Mouse (Mus musculus): ENCODE measurements at regions not wholly inside any gene's neighbourhood (a gene's known extent, or its start where the extent isn't known, plus 50 kb on each side); places are given as distances from the start of the nearest gene placed in this dataset.

DNA sequence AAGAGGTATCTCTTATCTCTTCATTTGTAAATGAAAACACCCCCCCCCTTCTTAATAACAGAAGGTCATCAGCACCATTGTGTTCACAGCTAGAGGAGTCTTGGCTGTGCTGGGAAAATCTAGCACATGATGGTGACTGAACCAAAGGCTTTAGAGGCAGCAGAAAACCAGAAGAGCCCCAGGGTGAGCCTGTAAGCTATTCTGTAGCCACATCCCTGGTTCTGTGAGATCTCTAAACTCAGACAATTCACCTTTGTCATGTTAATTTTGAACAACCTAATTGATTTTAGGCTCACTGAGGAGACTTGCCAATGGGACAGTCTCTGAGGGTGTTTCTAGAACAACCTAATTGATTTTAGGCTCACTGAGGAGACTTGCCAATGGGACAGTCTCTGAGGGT lies 201.4 kb downstream of the Emp1 start:
- Histone ChIP-seq H3K27ac (replicated peaks) (no peak overlapping the region), H3K4me3 (no peak overlapping the region), H3K27me3 (no peaks in the 10 kb centered on the region), H3K36me3 (no peaks in the 10 kb centered on the region), H3K4me2 (replicated peaks) (no peak overlapping the region), H3K4me1 (peaks cover 24% of the 10 kb centered on the region), H3K9ac (replicated peaks) (no peak overlapping the region), H3K9me3 (no peaks in the 10 kb centered on the region)
- no peak for ATAC-seq (replicated peaks)

DNA sequence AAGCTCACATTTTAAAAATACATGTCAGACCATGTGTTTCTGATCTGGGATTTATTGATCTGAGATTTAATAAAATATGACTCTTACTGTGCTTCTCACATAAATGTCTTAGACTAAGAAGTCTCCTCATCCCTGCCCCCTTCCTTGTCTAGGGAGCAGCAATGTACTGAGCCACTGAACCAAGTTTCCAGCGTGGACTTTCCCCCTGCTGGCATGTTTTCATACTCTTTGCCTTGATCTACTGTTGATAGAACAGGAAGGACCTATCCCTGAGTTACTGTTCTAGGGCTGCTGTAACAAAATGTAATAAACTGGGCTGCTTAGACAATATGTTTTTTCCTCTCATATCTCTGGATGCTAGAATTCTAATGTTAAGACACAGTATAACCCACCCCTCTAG lies 206.7 kb downstream of the Emp1 start:
- Histone ChIP-seq H3K27me3 (no peaks in the 10 kb centered on the region), H3K9ac (replicated peaks) (no peak overlapping the region), H3K27ac (replicated peaks) (no peak overlapping the region), H3K4me2 (replicated peaks) (no peak overlapping the region), H3K4me1 (no peaks in the 10 kb centered on the region), H3K36me3 (no peaks in the 10 kb centered on the region), H3K9me3 (no peaks in the 10 kb centered on the region), H3K4me3 (no peak overlapping the region)
- 70% methylated on average over 1 of the region's 1 CpGs for WGBS
- ATAC-seq (replicated peaks) = no peak

DNA sequence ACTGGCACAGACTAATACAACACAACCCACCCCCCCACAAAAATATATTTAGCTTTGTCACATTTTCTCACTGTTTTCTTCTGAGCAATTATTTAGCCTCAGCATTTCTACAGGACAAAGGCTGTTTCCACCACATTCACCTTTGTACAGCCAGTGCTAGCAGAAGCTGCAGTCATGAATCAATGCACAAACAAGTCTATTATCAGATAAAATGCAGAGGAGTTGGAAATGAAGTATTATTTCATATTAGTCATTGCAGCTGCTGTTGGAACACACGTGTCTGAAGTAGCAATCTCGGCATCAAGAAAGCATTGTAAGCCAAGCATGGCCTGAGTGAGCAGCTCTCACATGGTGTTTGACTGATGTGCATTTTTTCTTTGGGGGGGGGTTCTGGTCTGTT lies 212.9 kb downstream of the Emp1 start:
- Histone ChIP-seq H3K36me3 (no peaks in the 10 kb centered on the region), H3K9me3 (no peaks in the 10 kb centered on the region), H3K9ac (replicated peaks) (no peak overlapping the region), H3K4me2 (replicated peaks) (no peak overlapping the region), H3K4me3 (no peak overlapping the region), H3K4me1 (no peaks in the 10 kb centered on the region; the same call in 1 of the 2 replicates), H3K27me3 (no peaks in the 10 kb centered on the region), H3K27ac (replicated peaks) (no peak overlapping the region)
- WGBS = 75% methylated on average over 2 of the region's 2 CpGs
- no peak for ATAC-seq (replicated peaks)

DNA sequence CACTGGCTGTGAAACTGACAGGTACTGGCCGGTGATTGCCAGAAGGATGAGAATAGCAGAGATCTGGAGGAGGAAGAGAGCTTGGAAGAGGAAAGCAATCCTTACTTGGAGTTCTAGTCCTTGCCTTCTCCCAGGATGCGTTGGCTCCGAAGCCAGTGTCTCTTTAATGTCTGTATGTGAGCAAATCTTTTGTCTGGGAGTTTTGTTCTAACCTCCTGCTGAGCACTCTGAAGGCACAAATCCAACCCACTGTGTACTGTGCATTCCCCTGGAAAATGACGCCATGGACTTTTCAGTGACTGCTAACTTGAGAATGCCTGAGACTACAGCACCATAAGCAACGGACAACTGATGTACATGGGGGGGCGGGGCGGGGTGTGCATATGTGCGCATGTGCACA lies 216.4 kb downstream of the Emp1 start:
- WGBS = 52% methylated on average over 8 of the region's 8 CpGs
- Histone ChIP-seq H3K27me3 (no peaks in the 10 kb centered on the region), H3K4me2 (replicated peaks) (no peak overlapping the region), H3K4me1 (peaks cover 2% of the 10 kb centered on the region; the same call in 1 of the 2 replicates), H3K36me3 (no peaks in the 10 kb centered on the region), H3K27ac (replicated peaks) (no peak overlapping the region), H3K9ac (replicated peaks) (no peak overlapping the region), H3K4me3 (no peak overlapping the region), H3K9me3 (no peaks in the 10 kb centered on the region)
- no peak for ATAC-seq (replicated peaks)

DNA sequence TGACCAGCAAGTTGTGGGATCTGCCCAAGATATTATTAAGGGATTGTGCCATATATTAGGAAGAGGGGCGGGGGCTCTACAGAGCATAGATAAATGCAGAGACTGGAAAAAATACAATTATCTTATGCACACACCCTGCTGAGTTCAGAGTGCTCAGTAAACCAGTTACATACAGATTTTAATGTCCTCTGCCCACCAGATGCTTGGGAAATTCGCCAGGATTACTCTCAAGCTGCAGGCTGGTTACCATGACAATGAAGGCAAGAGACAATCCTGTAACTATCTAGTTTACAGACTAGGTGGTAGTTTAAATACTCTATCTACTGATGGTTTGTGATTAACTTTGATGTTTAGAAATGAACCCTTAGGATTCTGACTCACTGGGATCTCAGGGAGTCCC lies 220.2 kb downstream of the Emp1 start:
- no peak for ATAC-seq (replicated peaks)

DNA sequence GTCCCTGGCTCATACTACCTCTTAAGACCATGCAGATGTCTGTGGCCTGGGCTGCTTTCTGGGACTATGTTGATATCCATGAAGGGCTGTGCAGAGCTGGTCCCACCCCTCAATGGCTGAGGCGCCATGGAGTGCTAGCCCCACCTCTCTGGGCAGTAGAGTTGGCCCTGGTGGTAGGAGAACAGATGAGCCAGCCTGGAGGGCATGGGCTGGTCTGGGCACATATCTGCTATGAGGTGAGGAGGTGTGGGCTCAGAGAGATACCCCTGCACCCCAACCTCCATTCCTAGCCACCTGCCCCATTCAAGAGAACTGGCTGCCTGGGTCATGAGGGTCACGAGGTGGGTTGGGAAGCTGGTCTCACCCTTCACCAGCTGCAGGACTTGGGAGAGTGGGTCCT lies 222.4 kb downstream of the Emp1 start:
- H3K4me1 ChIP-seq = 0 out of 2 replicates have a peak, but pooled peaks cover 2% of the 10 kb centered on the region
- no peak overlapping the region for H3K27ac ChIP-seq (replicated peaks)
- no peak overlapping the region for H3K4me3 ChIP-seq
- no peaks in the 10 kb centered on the region for H3K27me3 ChIP-seq
- H3K4me2 ChIP-seq (replicated peaks) = no peak overlapping the region
- ATAC-seq (replicated peaks) = no peak
- WGBS = 89% methylated on average over 2 of the region's 2 CpGs
- no peak overlapping the region for H3K9ac ChIP-seq (replicated peaks)
- no peaks in the 10 kb centered on the region for H3K36me3 ChIP-seq
- H3K9me3 ChIP-seq = no peaks in the 10 kb centered on the region

More for the DNA sequence above, 220.2 kb downstream of the Emp1 start:
- no peak overlapping the region for H3K4me3 ChIP-seq
- H3K27ac ChIP-seq (replicated peaks) = no peak overlapping the region
- peaks cover 2% of the 10 kb centered on the region; the same call in 1 of the 2 replicates for H3K4me1 ChIP-seq
- no peaks in the 10 kb centered on the region for H3K9me3 ChIP-seq
- no peaks in the 10 kb centered on the region for H3K36me3 ChIP-seq
- no peak overlapping the region for H3K4me2 ChIP-seq (replicated peaks)
- WGBS = 53% methylated on average over 2 of the region's 2 CpGs
- no peaks in the 10 kb centered on the region for H3K27me3 ChIP-seq
- no peak overlapping the region for H3K9ac ChIP-seq (replicated peaks)

DNA sequence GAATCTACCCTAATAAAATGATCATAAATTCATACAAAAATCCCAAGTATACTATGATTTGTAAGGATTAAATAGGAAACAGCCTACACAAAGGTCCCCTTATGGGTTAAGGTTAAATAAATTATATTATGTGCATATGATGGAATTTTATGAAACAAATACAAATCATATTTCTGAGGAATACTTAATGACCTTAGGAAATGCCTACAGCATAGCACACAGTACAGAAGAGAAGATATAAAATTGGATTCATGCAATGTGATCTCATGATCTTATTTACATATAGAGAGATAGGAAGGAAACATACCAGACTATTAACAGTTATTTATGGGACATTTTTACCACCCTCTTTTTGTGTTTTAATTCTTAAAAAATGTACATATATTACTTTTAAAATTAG lies 227.7 kb downstream of the Emp1 start:
- Histone ChIP-seq H3K9me3 (no peaks in the 10 kb centered on the region), H3K9ac (replicated peaks) (no peak overlapping the region), H3K27ac (replicated peaks) (no peak overlapping the region), H3K4me1 (no peaks in the 10 kb centered on the region), H3K27me3 (no peaks in the 10 kb centered on the region), H3K4me3 (no peak overlapping the region), H3K4me2 (replicated peaks) (no peak overlapping the region), H3K36me3 (no peaks in the 10 kb centered on the region)
- no peak for ATAC-seq (replicated peaks)

DNA sequence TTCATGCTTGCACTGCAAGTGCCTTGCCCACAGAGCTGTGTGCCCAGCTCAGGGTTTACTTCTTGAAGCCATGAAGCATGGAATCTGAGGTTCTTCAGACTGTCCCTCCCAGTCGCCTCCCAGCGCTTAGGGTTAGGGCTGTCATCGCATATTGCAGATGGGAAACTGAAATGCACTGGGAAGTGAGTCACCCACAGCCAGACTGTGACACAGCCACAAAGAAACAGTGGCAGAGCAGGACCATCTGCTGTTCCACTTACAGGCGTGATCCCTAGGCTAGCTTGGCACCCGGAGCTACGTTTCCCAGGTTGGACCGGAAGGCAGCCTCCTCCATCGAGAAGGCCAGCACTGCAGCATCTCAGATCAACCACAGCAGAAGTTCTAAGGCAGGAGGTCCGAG lies 228.7 kb downstream of the Emp1 start:
- no peak for ATAC-seq (replicated peaks)
- Histone ChIP-seq H3K27me3 (no peaks in the 10 kb centered on the region), H3K36me3 (no peaks in the 10 kb centered on the region), H3K27ac (replicated peaks) (no peak overlapping the region), H3K4me3 (no peak overlapping the region), H3K9me3 (no peaks in the 10 kb centered on the region), H3K4me1 (no peaks in the 10 kb centered on the region), H3K9ac (replicated peaks) (no peak overlapping the region), H3K4me2 (replicated peaks) (no peak overlapping the region)
- 88% methylated on average over 9 of the region's 9 CpGs for WGBS

DNA sequence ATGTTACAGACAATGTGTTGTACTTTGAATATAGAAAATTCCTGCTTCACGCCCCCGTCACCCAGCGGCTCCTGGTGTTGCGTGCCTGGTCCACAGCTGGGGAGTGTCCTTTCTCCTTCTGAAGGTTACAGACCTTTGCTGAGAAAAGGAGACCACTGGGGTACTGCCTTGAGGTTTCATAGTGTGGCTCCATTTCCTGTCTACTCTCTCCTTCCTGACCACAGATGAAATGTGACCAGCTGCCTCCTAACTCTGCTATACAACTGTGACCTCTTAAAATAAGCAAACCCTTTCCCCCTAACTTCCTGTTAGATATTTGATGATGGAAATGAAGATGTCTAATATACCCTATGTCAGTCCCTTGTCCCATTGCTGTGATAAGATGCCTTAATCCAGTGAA lies 234.0 kb downstream of the Emp1 start:
- Histone ChIP-seq H3K4me3 (no peak overlapping the region), H3K27me3 (no peaks in the 10 kb centered on the region), H3K9ac (replicated peaks) (no peak overlapping the region), H3K4me1 (no peaks in the 10 kb centered on the region), H3K36me3 (no peaks in the 10 kb centered on the region), H3K4me2 (replicated peaks) (no peak overlapping the region), H3K27ac (replicated peaks) (no peak overlapping the region), H3K9me3 (no peaks in the 10 kb centered on the region)
- ATAC-seq (replicated peaks) = no peak
- 94% methylated on average over 4 of the region's 4 CpGs for WGBS

DNA sequence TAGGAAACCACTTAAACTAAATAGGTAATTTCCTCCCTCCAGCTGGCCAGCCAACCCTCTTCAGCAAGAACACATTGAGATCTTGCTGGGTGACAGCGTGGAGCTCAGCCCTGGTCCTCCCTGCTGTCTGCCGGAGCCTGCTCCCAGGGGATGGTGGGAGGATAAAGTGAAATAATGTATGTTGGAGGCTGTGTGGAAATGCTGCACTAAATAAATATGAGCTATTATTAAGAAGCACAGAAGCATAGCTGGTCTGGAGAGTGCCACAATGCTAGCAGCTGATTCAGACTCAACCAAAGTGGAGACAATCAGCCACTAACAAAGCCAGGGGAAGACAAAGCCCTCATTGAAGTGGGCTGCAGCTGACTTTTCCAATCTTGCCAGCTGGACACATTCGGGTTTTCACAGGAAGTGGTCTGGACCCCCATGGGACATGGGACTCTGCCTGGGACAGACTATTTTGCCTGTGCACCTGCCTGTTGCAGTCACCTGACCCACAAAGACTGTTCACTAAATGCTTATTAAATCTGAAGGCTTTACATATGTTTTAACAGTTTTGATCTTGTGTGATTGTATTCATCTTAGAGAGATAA lies 248.3 kb downstream of the Emp1 start:
- Histone ChIP-seq H3K27me3 (no peaks in the 10 kb centered on the region), H3K9ac (replicated peaks) (no peak overlapping the region), H3K4me1 (0 out of 2 replicates have a peak, but pooled peaks cover 6% of the 10 kb centered on the region), H3K9me3 (no peaks in the 10 kb centered on the region), H3K4me3 (no peak overlapping the region), H3K27ac (replicated peaks) (no peak overlapping the region), H3K36me3 (no peaks in the 10 kb centered on the region), H3K4me2 (replicated peaks) (no peak overlapping the region)
- 38% methylated on average over 3 of the region's 3 CpGs for WGBS
- no peak for ATAC-seq (replicated peaks)

DNA sequence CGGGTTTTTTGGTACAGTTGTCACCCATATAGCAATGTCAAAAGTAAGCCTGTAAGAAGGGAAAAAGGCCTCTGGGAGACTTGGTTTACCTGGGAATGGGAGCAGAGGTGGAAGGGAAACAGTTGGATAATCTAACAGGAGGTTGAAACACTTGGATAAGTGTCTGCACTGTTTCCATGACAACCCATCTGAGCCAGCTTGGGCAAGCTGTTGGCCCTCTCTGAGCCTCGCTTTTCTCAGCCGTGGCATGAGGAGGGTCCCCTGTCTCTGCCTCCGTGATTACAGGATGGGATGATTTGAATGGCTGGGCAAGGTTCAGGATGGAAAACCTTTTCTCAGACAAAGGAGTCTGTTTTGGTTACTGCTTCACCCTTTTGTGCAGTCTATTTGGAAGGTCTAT lies 265.6 kb downstream of the Emp1 start:
- Histone ChIP-seq H3K4me2 (replicated peaks) (no peak overlapping the region), H3K9ac (replicated peaks) (no peak overlapping the region), H3K4me3 (no peak overlapping the region), H3K4me1 (peaks cover 18% of the 10 kb centered on the region), H3K36me3 (no peaks in the 10 kb centered on the region), H3K9me3 (no peaks in the 10 kb centered on the region), H3K27ac (replicated peaks) (peak overlapping the region; percentile 67), H3K27me3 (no peaks in the 10 kb centered on the region)
- peak; percentile 88 for ATAC-seq (replicated peaks)
- WGBS = 23% methylated on average over 4 of the region's 4 CpGs

DNA sequence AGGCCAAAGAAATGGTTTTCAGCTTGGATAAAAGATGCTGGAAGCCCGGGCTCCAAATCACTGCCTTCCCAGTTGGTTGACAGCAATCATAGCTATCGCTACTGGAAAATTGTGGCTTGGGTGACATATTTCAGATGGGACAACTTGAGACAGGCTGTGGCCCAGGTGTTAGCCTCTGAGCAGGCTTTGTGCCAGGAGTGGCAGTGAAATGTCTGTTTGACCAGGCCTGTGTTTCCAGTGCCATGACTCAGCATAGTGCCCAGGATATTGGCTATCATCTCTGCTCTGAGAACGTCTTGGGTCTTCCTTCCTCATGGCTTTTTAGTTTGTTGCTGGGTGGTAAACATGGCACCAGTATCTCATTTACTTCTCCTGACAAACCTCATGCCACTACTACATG lies 266.9 kb downstream of the Emp1 start:
- Histone ChIP-seq H3K27me3 (no peaks in the 10 kb centered on the region), H3K36me3 (no peaks in the 10 kb centered on the region), H3K4me2 (replicated peaks) (no peak overlapping the region), H3K27ac (replicated peaks) (no peak overlapping the region), H3K9ac (replicated peaks) (no peak overlapping the region), H3K9me3 (no peaks in the 10 kb centered on the region), H3K4me3 (no peak overlapping the region), H3K4me1 (peaks cover 18% of the 10 kb centered on the region)
- ATAC-seq (replicated peaks) = no peak
- WGBS = 42% methylated on average over 3 of the region's 3 CpGs

DNA sequence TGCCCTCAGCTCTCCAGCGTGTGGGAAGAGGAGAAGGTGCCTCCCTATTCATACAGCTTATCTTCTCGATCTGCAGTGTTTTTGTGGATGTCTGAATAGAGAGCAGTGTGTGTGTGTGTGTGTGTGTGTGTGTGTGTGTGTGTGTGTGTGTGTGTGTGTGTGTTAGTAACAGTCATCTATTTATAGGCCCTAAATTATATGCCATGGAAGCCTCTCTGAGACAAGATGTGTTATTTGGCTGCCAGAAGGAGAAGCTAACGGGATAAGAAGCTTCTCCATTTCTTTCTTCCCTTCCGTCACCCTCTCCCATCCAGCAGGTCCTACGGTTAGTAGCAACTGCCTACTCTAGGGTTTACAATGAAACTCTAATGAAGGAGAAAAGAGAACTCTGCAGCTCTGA lies 270.3 kb downstream of the Emp1 start:
- H3K4me3 ChIP-seq = no peak overlapping the region
- no peaks in the 10 kb centered on the region for H3K27me3 ChIP-seq
- H3K4me1 ChIP-seq = peaks cover 15% of the 10 kb centered on the region
- no peak for ATAC-seq (replicated peaks)
- no peaks in the 10 kb centered on the region for H3K36me3 ChIP-seq
- no peak overlapping the region for H3K9ac ChIP-seq (replicated peaks)
- H3K4me2 ChIP-seq (replicated peaks) = no peak overlapping the region
- 71% methylated on average over 5 of the region's 5 CpGs for WGBS
- H3K27ac ChIP-seq (replicated peaks) = no peak overlapping the region
- H3K9me3 ChIP-seq = no peaks in the 10 kb centered on the region

All from forebrain, embryonic 15.5 days (tissue).